In genomic region chr14:25557014-25557413, GRCm38 (mm10) we compare ENCODE assay signal across 11 mouse cellular contexts.
DNase-seq lines count a peak whose midpoint lies in the region; ATAC-seq and TF ChIP-seq lines count a peak whose summit lies in the region.
"Had no signal": no experiment of that assay in that cellular context is flagged by ENCODE, and none has a peak within 500 bp of the region (broad histone marks: within the 10 kb centered on the region; RNA-seq: fewer than 3 reads in every experiment).

No protein-coding gene starts in this region.

- no peak overlapping the region for H3K4me2 ChIP-seq in neural tube, embryonic 13.5 days
- no peak overlapping the region for H3K4me2 ChIP-seq in liver, embryonic 16.5 days (ENCODE audit: low read depth, low read length)

- H3K36me3 ChIP-seq in neural tube, embryonic 13.5 days: peaks cover 3% of the 10 kb centered on the region; the same call in 1 of the 2 replicates
- no peaks in the 10 kb centered on the region for H3K36me3 ChIP-seq in liver, embryonic 16.5 days (ENCODE audit: control insufficient read depth, insufficient read depth)

- no peak overlapping the region for H3K4me3 ChIP-seq in gastrocnemius, adult 2 months
- no peak overlapping the region for H3K4me3 ChIP-seq in neural tube, embryonic 13.5 days
- no peak overlapping the region for H3K4me3 ChIP-seq in liver, embryonic 16.5 days (ENCODE audit: low read depth, low read length)
- H3K4me3 ChIP-seq: megakaryocyte, embryonic 14.5 days had no signal

- H3K4me1 ChIP-seq in neural tube, embryonic 13.5 days (replicated peaks): peaks cover 81% of the 10 kb centered on the region
- peaks cover 26% of the 10 kb centered on the region for H3K4me1 ChIP-seq in liver, embryonic 16.5 days (ENCODE audit: control insufficient read depth, low read depth, low read length)

- peak overlapping the region; percentile 61 for H3K27ac ChIP-seq in gastrocnemius, adult 2 months
- H3K27ac ChIP-seq in neural tube, embryonic 13.5 days (replicated peaks): peak overlapping the region; percentile 83
- peak overlapping the region; percentile 50 for H3K27ac ChIP-seq in liver, embryonic 16.5 days (ENCODE audit: low read length)

- TF ChIP-seq CTCF in gastrocnemius, adult 2 months (IDR thresholded peaks at IDR 0.05): no peak

- no peak for DNase-seq in gastrocnemius, adult 2 months
- DNase-seq in gastrocnemius, postnatal 4 days (ENCODE audit: low spot score in 2 of 2): no peak
- DNase-seq in neural tube, embryonic 10.5 days (ENCODE audit: extremely low spot score, low spot score): no peak
- no peak for DNase-seq in spleen, postnatal 10 days (ENCODE audit: low spot score in 2 of 2)
- no peak for DNase-seq in thymus, postnatal 4 days
- no peak for DNase-seq in thymus, postnatal 0 days (ENCODE audit: low spot score)
- DNase-seq: cerebellum, adult 8-10 months; right cerebral cortex, postnatal 4 days had no signal

- WGBS in neural tube, embryonic 13.5 days: 36% methylated on average over 8 of the region's 8 CpGs
- WGBS in liver, embryonic 16.5 days (ENCODE audit: insufficient replicate concordance): 35% methylated on average over 8 of the region's 8 CpGs

- no peak for ATAC-seq in neural tube, embryonic 13.5 days (ENCODE audit: low read depth)
- ATAC-seq in liver, embryonic 16.5 days (ENCODE audit: low read depth): no peak

- H3K9ac ChIP-seq in neural tube, embryonic 13.5 days: peak overlapping the region; percentile 41; the same call in 1 of the 2 replicates
- H3K9ac ChIP-seq in liver, embryonic 16.5 days (ENCODE audit: low read depth, low read length): no peak overlapping the region

- no peaks in the 10 kb centered on the region for H3K9me3 ChIP-seq in neural tube, embryonic 13.5 days
- H3K9me3 ChIP-seq in liver, embryonic 16.5 days (replicated peaks; ENCODE audit: control insufficient read depth, low read length): no peaks in the 10 kb centered on the region
- H3K9me3 ChIP-seq: megakaryocyte, embryonic 14.5 days had no signal

- no peaks in the 10 kb centered on the region for H3K27me3 ChIP-seq in neural tube, embryonic 13.5 days
- no peaks in the 10 kb centered on the region for H3K27me3 ChIP-seq in liver, embryonic 16.5 days (ENCODE audit: control insufficient read depth, insufficient read depth, low read depth, low read length)
- H3K27me3 ChIP-seq: megakaryocyte, embryonic 14.5 days had no signal

- intact Hi-C loops in gastrocnemius, adult 2 months (cut with DNase I): no loop called here
